Mouse (Mus musculus) embryo, embryonic 11 days (tissue): ENCODE data around the gene Mex3d.

Experiments
- DNase-seq: peaks from one replicate; pipeline ENCODE4 v3.0.0-alpha.2; 2015

Gene Mex3d

DNA sequence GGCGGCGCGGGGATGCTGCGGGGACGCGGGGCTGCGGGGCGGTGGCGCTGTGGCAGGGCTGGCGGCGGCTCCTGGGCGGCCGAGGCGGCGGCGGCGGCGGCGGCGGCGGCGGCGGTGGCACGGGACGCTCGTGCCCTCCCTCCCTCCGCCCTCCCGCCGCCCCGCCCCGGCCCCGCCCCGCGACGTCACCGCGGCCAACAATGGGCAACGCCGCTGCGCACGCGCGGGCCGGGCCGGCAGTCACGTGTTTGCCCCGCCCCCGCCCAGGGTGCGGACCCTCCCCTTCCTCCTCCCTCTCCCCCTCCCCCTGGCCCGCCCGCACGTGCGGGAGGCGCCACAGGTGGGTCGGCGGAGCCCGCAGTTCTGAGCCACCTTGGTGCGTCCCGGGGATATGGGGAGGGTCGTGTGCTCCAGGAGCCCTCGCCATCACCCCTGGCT lies at the start of gene Mex3d:
TSS of gene Mex3d (minus strand) at position 138 of the 438 bp plus-strand sequence.
- DNase-seq = peak; percentile 95

DNA sequence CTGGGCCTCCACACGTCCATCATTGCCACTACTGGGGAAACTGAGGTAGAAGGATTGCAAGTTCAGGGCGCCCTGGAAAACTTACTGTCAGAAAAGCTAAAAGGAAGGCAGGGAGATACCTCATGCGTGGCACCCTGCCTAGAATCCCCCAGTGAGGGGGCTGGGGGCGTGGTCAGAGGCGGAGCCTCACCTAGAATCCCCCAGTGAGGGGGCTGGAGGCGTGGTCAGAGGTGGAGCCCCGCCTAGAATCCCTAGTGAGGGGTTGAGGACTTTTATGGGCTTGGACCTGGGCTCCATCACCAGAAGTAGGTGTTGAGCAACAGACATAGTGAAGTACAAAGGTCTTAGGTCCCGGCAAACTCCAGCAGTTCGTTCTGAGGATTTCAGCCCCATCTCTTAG lies 48.8 kb upstream of the Mex3d start:
- peak; percentile 27 for DNase-seq

DNA sequence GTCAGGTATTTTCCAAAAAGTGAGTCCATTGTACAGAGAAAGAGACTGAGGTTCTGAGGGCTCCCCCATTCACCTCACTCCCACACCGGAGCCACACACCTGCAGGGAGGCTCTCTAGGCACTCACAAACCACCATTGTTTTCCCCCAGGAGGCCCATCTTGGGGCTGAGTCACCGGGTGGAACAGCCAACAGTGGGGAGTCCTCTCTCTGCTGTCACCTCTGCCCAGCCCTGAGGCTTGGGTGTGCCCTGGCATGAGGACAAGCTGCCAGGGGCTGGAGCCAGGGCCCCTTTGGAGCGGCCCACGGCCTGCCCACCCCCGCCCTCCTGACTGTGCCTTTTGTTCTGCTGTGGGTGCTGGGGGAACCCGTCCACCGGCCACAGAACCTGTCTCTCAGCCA lies 48.3 kb upstream of the Mex3d start:
- no peak for DNase-seq

DNA sequence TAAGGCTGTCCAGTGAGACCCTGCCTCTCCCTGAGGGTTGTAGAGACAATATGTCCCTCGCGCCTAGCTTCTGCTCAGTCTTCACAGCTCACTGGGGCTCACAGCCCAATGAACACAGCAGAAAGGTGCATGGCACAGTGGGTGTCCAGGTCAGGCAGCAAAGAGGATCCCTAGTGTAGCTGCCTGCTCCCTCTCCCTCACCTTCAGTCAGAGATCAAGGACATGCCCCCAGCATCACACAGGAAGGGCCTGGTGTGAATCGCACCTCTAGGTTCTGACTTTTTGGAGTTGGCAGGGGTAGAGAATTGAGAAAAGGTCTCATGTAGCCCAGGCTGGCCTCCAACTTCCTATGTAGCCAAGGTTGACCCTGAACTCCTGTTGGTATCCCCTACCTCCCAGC lies 47.4 kb upstream of the Mex3d start:
- no peak for DNase-seq

DNA sequence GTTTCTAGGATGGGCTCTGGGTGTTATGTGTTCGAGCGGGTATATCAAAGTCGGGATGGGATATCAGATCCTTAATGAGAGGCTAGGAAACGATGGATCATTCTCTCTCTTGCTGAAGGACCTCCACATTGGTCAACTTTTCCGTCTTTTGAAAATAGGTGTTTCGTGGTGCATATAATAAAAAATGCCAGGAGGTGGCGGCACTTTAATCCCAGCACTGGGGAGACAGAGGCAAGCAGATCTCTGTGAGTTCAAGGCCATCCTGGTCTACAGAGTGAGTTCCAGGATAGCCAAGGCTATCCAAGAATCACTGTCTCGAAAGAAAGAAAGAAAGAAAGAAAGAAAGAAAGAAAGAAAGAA lies 46.8 kb upstream of the Mex3d start:
- no peak for DNase-seq

DNA sequence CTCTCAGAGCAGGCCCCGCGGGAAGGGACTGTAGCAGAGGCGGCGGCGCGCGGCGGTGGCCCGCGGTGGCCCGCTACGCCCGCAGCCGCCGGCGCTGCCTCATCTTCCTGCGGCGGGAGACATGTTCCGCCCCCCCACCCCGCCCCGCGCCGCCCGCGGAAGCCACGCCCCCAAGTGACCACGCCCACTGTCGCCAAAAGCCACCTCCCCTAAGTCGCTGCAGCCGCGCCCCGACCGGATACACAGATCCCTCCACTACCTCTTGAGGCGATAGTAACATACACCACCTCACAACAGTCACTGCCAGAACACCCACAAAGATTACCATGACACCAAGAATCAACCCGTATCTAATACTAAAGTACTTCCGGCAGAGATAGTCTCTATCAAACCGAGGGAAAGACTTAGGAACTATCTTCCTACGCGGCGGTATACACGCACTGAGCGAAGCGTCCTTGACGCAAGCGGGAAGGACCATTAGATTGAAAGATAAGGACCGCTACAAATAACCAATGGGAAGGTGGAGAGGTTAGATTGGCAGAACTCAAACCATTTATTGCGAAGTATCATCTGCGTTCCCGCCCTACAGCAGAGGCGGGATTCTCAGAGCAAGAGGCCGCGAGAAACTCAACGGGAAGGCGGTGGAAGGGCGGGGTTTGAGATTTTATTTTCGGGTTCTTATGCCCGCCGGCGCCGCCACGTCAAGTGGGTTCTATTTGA lies 46.2 kb upstream of the Mex3d start, which contains the start of gene Tcf3:
TSS of gene Tcf3 (minus strand) at position 135 of the 720 bp plus-strand sequence.
- DNase-seq = peak; percentile 99

DNA sequence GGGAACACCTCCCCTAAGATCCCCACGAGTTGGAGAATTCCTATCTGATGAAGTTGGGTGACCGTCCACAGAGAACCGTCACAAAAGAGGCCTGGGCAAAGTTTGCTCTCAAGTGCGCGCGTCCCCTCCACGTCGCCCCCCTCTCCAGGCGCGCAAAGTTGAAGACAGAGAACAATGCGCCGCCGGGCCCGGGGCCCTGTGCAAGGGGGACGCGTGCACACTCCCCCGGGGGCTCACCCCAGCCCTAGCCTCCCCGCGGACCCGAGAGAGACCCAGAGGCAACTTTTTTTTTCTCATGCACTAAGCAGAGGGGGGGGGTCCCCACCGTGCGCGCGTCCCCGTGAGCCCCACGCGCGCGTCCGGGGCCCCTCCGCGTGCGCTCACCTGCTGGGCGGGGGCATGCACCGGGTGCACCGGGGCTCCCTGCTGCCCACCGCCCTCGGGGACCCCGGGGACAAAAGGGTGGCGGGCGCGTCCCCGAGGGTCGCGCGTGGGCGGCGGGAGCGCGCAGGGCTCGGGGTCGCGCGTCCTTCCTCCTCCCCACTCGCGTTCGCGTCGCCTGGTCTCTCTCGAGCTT lies 45.6 kb upstream of the Mex3d start:
- peak; percentile 81 for DNase-seq

DNA sequence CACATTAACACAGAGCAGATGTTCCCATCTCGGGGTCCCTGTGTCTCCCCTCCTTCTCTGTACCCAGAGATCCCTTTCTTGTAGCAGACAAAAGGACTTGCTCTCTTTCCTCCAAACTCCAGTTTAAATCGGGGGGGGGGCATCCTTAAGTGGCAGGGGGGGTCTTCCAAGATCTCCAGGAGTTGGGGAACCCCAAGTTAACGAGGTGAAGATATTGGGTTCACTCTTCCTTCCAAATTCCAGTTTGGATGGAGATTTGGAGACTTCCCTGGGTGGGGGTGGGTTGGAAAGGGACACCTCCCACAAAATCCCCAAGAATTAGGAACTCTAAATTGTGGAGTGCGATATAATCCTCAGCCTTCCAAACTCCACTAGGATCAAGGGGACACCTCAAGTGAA lies 44.9 kb upstream of the Mex3d start:
- DNase-seq = no peak

DNA sequence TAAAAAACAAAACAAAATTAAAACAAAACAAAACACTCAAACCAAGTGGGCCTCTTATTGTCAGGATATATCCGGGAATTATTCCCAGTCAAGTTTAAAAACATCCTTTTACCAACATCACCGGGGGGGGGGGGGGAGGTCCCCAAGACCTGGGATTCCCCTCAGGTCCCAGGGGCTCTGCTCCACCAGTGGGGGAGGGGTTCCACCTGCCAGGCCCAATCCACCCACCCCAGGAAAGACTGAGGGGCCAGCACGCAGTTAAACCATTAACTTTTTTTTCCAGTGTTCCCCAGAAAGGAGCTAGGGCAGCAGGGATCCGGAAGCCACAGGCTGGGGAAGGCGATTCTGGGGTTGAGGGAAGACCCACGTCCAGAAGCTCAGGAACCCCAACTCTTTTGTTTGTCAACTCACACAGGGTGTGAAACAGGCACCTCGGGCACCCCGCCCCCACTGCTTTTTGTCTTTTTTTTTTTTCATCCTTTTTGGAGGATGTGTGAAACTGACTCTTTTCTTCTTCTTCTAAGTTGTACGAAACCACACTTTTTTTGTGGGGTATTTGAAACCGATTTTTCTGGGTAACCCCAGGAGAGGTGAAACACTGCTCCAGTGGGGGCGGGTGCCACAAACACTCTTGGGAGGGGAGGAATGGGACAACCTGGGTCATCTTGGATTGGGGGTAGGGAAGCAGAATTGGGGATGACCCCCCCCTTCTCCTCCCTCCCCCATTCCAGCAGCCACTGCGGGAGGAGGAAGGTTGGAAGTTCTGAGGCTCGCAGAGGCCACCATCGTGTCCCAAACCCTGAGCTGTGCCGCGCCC lies 44.3 kb upstream of the Mex3d start:
- DNase-seq = peak; percentile 22

DNA sequence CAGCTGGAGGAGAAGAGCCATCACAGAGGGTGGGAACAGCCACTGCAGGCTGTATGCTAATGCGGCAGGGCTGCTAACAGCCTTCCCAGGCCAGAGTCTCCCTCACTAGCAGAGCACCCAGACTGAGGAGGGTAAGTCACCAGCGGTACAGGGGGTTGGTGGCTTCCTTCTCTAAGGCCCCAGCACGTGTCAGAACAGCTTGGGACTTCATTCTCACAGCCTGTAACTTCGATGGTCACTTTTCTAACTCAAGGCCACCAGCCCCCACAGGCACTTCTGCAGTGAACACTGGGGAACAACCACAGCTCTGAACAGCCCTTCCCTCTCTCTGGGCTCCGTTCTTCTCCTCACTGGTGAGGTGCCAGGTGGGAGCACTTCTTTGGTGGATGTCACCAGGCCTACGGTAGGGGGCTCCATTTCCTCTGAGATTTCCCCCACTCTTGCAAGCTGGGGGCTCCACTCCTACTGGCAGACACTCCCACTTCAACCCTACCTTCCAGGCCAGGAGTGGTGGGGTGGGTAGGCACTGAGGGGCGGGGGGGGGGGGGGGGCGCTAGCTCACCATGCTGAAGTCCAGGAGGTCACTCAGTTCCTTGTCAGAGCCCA lies 43.0 kb upstream of the Mex3d start:
- DNase-seq = no peak

DNA sequence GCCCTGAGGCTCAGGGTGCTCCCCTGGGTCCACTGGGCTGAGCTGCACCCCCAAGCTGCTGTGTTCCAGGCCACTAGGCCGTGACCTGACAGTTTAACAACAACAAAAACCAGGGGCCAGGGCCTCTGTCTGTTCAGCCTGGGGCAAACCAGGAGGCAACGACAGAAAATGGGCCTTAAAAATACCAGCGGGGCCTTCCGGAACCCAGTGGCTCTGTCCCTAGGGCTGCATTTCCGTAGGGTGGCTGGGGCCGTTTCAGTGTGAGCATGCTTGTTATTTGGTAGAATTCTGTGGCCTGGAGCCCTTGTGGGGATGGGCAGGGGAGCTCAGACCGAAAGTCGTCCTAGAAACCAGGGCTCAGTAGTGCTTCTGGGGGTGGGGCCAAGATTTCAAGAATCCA lies 42.3 kb upstream of the Mex3d start:
- no peak for DNase-seq

DNA sequence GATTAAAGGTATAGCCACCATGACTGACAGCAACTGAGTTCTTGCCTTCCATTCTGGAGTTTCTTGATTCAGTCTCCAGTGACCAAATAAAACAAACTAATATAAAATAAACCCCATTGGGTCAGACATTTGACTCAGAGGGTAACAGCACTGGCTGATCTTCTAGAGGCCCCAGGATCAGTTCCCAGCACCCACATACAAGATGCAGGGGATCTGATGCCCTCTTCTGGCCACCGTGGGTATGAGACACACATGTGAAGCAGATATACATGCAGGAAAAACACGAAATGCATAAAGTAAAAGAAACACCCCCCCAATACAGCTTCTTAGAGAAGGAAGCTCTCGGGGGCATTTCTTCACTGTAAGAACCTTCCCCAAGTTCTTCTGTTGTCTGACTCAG lies 37.6 kb upstream of the Mex3d start:
- no peak for DNase-seq

DNA sequence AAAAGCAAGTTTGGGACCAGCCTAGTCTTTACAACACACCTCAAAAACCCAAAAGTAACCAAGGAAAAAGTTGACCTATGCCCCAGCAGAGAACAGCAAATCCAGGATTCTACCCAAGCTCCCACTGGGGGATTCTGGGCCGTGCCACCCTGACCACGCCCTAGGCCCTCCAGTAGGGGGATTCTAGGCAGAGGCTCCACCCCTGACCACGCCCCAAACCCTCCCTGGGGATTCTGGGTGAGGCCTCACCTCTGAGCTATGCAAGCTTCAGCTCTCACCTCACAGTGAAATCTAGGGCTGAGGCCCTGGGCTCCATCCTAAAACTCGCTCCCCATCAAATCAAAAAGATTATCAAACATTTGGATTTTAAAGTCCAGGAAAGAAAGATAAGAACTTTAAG lies 36.1 kb upstream of the Mex3d start:
- DNase-seq = peak; percentile 66

DNA sequence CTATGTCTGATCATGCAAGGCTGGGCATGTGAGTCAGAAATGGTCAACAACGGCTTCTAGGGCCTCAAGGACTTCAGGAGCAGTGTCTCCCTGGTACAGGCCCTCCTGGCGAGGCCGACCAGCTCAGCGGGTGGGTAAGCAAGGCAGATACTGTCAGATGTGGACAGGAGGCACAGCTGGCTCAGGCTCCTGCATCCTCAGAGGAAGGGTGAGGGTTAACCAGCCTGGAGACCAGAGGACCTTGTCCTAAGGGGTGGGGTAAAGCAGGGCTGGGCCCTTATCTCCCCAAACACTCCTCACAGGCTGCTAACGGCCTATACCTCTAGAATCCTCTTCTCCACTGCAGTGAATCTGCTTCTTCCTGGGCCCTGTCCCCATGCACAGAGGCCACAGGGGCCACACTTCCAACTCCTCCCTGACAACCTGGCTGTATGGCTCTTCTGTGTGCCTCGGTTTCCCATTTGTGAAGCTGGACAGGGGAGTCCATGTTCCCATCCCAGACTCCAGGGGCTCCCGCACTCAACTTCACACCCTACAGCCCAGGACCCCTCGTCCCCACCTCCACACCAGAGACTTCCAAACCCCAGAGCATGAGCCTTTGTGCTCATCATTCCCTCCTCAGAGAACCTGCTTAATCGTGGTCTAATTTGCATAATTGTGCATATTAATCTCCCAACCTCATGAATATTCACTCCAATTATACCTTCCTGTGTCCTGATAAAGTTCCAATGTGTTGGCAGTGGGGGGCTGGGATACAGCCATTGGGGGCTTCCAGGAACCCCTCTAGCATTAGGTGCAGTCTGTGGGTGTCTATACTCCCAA lies 34.4 kb upstream of the Mex3d start:
- no peak for DNase-seq

DNA sequence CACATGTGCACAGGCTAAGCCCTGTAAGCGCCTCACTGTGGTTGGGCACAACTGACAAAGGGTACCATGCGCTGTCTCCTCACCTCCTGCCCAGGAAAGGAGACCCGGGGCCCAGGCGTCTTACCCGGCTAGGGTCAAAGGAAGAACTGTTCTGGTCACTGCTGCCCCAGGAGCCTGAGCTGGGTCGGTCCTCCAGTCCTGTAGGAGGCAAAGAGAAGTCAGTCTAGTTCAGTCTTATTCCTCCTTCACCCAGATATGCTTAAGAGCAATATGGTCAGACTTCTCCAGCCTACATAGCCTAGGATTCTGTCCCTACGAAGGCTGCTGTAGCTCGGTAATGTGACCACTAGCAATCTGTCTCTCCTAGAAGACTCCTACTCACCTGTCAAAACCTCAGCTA lies 33.7 kb upstream of the Mex3d start:
- DNase-seq = no peak

DNA sequence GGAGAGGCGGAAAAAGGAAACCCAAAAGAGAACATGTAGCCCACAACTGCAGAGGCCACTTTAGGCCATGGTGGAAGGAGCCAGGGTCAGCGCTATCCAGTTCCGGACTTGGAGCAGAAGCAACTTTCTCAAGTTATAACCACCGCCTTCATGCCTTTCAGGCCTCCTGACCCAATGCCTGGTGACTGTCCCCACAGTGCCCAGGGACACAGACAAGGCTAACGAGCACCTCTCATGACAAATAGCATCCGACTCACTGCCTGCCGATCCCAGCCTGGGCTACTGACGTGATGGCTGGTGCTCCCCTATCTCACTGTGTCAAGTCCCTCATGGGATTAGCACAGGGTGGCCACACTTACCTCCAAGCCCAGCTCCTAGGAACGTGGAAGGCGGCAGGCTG lies 33.3 kb upstream of the Mex3d start:
- no peak for DNase-seq

DNA sequence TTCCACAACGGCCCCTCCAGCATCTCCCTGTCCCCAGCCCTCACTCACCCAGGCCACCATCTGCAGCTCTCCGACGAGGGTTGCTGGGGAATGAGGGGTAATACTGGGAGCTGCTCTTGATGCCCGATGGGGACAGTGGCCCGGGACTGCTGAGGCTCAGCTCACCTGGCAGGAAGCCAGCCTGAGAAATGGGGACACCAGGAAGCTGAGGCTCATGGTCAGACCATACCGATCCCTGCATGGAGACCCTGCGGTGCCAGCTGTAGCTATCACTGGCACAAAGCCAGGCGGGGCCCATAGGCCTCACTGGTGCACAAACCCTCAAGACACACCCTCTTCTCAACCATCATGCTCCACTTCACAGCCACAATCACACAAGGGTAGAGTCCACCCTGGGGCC lies 32.0 kb upstream of the Mex3d start:
- no peak for DNase-seq

DNA sequence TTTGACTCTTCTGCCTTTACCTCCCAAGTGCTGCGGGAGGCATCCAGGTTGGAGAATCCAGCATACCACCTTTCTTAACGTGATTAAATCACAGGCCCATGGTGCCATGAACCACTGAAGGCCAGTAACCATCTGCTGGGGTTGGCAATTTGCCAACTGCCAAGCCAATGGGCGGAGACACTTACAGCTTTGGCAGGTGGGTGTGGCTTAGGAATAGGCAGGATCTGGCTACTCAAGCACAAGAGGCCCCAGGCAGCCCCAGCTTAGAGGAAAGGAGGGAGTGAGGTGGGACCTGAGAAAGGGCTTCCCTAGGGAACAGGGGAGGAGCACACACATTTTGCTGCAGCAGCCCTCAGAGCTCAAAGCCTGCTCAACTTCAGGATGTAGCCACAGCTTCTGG lies 30.9 kb upstream of the Mex3d start:
- peak; percentile 31 for DNase-seq

DNA sequence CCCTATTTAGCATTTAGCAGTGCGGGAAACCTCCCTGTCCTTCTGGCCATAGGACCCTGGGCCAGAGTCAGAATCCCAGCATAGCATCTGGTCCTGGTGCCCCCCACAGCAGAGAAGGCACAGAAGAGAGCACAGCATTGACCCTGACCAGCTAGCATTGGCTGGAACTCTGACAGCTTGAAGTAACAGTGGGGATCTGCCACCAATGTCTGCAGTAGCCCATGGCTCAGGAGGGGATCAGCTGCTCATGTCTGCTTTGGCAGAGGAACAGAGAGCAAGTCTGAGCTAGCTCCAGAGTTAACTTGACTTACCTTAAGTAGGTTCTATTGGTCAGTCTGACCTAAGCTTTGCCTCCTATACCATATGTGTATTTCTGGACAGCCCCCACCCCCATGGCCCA lies 30.4 kb upstream of the Mex3d start:
- DNase-seq = no peak

DNA sequence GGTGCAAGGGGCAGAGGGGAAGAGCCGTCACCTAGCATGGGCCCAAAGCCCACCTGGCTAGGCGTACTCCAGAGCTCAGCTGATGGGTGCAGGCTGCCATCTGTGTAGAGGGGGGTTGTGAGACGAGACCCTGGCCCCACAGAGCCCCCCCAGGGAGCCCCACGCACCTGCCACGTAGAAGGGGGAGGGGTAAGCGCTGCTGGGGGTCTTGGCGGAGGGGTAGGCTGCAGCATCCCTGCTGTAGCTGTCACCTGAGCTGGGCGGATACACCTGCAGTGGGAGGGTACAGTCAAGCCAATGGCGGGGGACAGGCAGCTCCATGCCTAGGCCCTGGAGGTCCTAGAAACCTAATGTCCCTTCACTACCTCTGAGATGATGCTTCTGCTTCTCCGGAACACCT lies 29.9 kb upstream of the Mex3d start:
- DNase-seq = no peak

DNA sequence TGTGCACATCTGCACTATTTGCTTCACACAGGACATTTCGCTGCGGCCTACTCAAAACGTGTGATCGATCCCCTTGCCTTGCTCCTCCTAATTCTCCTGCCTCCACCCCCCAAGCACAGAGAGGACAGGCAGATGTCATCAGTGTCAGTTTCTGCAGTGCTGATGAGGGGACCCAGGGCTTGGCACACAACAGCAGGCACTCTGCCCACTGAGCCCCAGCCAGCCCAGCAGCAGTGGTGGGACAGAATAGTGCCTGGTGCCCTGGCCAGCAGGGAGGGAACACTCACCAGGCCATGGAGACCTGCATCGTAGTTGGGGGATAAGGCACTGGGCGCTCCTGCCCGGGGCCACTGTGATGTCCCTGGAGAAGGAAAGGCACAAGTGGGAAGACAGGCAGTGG lies 28.1 kb upstream of the Mex3d start:
- no peak for DNase-seq

DNA sequence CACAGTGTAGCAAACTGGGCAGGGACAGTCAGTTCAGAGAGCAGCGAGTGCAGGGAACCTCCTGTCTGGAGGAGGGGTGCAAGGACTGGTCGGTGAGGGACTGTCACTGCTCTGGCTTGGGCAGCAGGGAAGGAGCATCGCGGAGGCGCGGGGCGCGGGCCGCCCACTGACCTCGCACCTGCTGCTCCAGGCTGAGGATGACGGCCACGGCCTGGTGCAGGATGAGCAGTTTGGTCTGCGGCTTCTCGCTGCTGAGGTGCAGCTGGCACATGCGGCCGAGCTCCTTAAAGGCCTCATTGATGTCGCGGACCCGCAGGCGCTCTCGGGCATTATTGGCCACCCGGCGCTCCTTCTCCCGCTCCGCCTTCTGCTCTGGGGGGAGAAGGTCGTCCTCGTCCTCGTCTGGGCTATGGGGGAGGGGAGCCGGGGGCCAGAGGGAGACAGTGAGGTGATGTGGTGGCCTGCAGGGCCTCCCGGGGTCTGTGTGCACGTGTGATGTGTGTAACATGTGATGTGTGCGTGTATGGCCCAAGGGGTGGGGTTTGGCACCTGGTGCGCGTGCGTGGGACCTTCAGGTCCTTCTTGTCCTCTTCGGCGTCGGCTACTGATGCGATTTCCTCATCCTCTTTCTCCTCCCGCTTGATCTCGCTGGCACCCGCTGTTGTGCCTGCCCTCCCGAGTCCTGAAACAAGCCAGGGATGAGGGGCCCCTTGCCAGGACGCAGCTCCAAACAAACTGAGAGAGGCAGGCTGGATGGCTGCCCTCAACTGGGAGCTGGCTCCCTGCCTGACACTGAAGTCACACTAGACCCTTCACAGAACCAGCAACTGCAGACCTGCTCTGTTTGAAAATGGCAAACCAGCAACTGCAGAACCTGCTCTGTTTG lies 25.4 kb upstream of the Mex3d start:
- no peak for DNase-seq
